Mouse (Mus musculus) T-helper 17 cell (primary cell): Measurements from ENCODE around the gene Gm17657.

Experiments
- in situ Hi-C, 2 experiments: fragments of 300-600 bp; cut with MboI, MseI; formaldehyde crosslinking; loops; 1 replicate in 1 of 2; 2 replicates in 1 of 2; pipeline ENCODE4 v1.15.1; 2025; ENCODE audit warnings: high pct_unique_total_duplicates in 2 of 2

Gene Gm17657

DNA sequence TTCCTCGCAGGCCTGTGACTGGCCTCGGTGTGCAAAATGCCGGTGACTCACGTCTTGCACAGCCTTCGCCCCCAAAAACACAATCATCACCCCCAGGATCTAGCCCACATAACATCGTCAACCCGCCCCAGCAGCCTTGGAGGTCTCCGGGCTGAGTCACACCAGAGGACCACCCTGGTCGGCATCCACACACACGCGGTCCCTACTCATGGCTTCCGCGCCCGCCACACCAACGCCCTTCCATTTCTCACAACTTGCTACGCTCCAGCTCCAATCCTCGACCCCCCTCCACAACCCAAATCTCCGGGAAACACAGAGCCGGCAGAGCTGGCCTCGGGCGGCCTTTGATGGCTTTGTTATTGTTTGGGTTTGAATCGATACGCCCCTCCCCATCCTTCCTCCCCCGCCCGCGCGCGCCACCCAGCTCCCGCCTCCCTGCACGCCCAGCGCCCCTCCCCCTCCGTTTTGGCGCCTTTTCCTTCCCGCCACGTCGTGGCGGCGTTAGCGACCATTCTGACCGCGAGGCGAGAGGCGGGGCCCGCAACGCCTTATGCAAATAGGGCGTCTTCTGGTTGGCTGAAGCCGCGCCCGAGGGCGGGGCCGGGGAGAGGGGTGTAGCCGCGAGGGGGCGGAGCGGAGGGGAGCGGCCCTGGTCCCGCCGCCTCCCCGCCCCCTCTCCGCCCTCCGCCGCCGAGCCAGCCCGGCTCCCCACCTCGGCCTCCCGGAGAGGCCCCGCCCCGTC, 59.3 kb downstream of the Gm17657 start:
- in situ Hi-C loops, result loop anchor here in 1 of 2 experiments (5.0 to 10.0 kb wide), 3 partner anchors 53 to 455 kb away; partner anchors contain the start of gene Srsf3

DNA sequence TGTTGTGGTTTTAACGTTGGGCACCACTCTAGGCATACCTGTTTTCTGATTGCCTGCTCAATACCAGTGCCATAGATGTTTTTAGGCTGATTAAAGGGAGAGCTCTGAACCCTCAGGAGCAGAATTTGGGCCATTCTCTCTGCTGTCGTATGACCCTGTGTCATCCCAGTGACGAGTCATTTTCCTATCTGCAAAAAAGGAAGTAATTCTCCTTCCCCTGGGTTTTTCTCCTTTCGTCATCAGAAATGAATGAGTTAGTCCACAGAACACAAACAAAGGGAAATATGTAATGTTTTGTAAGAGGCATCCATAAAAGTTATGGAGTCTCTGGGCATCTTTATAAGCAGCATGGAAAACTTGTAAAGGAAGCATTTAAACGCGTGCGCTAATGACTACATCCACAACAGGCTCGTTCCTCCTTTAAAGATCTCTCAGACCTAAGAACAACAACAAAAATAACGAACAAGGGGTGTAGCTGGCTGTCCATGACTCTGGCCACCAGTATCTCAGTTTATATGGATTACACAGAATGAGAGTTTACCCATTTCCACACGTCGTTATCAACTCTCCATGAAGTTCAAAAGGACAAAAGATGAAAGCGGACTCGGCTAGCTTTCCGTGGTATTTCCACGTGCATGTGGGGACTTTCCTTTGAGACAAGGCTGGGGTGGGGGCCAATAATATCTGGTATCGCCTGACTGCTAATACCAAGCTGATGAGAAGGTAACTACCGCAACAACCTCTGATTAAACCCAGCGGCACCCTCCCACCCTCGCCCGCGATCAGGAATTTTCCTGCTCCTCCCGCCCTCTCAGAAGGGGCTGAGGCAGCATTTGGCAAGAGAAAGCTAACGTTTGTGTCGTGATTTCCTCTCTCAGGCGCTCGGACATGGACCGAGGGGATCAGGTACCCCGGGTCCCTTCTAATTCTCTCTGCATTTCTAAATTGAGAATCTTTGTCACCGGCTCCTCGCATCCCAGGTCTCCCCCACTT, 60.2 kb downstream of the Gm17657 start:
- in situ Hi-C loops, result no loop called here

DNA sequence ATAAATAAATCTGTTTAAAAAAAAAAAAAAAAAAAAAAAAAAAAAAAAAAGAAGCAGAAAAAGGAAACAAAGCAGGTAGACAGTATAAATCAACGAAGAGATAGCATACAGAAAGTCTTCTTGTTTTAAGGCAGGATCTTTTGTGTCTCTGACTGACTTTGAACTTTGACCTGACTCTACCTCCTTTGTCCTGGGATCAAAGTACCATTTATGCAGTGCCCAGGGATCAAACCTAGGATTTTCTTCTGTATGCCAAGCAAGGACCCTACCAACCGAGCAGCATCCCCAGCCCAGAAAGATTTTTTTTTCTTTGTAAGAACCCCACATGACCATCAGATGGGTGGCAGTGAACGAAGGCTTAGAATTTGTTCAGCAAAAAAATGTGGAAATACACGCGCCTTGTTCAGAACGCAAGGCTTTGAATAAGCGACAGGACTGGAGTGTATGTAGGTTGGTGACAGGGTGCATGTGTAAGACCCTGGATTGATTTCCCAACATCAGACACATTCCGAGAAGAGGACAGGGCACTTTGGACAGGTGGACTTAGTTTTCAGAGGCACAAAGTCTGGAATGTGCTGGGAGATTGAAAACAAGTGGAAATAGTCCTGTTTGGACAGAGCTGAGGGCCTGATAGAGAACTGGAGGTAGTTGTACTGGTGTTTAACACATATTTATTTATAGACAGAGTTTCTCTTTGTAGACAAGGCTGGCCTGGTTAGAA, 61.0 kb downstream of the Gm17657 start:
- in situ Hi-C loops, result no loop called here

DNA sequence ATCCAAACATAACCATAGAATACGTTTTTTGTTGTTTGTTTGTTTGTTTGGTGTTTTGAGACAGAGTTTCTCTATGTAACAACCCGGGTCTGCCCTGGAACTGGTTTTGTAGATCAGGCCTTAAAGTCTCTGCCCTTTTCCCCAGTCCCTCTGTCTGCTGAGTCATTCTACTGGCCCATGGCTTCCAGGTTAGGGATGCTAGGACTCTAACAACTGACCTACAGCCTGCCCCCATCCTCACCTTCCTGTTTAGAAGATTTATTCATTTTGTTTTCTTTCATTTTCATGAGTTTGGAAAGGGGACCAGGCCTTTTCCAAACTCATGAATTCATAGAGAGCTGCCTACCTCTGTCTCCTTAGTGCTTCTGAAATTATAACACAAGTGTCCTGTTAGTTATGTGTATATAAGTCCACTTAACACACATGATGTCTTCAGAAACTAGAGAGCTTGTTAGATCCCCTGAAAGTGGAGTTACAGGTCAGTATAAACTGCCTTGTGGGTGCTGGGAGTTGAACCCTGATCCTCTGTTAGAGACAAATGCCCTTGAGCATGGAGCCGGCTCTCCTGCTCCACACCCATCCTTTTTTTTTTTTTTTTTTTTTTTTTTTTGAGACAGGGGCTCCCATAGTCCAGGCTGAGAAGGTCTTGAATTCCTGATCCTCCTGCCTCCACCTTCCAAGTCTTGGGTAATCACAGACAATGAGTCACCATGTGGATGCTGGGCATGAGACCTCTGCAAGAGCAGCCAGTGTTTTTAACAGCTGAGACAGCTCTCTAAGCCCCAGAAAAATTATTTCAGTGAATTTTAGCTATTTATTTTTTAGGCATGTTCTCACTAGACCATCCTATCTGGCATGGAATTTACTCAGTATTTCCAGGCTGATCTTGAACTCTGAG, 63.9 kb downstream of the Gm17657 start:
- in situ Hi-C loops, result no loop called here

DNA sequence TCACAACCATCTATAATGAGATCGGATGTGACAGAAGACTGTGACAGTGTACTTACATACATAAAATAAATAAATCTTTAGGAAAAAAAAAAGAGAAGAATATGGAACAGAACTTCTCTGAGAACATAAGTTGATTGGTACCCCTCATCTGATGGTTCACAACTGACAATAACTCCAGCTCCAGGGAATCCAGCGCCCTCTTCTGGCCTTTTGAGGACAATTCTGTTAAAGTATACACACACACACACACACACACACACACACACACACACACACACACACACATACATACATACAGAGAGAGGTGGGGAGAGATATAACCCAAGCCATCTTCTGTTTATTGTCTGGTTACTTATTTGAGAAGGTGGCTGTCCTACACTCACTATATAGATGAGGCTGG, 65.0 kb downstream of the Gm17657 start:
- in situ Hi-C loops, result no loop called here

DNA sequence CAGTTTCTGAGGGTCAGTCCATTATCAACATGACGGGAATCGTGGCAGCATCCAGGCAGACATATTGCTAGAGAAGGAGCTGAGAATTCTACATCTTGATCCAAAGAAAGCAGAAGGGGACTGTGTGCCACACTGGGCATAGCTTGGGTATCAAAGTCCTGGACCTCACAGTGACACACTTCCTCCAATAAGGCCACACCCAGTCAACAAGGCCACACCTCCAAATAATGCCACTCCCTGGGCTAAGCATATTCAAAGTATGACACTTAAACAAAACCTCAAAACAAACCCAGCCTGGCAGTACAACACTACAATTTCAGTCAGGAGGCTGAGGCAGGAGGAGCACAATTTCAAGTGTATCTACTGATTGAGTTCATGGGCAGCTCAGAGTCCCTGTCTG, 66.2 kb downstream of the Gm17657 start:
- in situ Hi-C loops, result no loop called here

DNA sequence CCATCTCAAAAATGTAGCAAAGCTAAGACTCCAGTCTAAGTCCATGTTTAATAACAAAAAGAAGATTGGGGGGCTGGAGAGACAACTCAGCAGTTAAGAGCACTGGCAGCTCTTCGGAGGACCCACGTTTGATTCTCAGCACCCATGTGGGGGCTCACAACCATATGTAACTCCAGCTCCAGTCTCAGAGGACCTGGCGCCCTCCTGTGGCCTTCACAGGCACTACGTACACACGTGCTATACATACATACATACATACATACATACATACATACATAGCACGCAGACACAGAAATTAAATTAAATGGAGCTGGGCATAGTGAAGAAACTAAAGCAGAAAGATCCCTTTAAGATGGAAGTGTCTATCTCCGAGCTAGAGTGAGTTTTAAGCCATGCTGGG, 66.8 kb downstream of the Gm17657 start:
- in situ Hi-C loops, result no loop called here

DNA sequence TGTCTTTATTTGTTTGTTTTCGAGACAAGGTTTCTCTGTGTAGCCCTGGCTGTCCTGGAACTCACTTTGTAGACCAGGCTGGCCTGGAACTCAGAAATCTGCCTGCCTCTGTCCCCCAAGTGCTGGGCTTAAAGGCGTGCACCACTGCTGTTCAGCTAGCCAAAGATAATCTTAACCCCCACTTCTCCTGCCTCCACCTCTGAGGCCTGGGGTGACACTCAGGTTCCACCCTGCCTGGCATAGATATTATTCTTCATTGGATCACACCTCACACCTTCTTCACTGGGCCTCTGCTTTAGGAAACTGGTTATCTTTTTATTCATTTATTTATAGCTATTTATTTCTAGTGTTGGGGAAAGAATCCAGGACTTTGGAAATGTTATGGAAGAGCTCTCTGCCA, 69.2 kb downstream of the Gm17657 start:
- in situ Hi-C loops, result no loop called here

DNA sequence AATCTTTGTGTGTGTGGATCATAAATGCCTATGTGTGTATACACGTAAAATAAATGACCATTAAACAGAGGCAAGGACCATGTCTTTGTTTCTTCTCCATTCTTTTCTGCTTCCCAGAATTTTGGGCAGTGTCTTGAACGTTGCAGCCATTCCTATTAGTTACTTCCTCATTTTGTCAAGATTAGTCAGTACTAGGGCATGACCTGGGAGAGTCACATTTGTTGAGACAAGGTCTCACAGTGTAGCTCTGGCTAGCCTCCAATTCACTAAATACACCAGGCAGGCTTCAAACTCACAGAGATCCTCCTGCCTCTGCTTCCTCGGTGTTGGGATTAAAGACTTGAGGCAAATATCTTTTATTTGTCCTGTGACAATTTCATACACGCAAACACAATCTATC, 71.2 kb downstream of the Gm17657 start:
- in situ Hi-C loops, result no loop called here

DNA sequence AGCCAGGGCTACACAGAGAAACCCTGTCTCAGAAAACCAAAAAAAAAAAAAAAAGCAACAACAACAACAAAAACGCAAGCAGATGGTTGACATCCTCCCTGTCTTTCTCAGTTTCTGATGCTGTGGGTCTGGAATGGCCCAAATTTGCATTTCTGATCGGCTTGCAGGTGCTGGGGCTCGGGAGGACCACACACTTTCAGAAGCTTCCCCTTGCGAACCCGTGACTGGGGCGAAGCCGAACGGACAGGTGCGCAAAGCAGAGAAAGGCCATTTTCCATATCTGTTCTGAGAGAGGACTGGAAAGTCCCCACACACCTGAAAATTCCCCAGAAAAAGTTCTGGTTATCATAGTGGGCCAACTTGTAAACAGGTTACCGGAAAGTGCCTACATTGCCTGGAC, 72.1 kb downstream of the Gm17657 start:
- in situ Hi-C loops, result no loop called here

DNA sequence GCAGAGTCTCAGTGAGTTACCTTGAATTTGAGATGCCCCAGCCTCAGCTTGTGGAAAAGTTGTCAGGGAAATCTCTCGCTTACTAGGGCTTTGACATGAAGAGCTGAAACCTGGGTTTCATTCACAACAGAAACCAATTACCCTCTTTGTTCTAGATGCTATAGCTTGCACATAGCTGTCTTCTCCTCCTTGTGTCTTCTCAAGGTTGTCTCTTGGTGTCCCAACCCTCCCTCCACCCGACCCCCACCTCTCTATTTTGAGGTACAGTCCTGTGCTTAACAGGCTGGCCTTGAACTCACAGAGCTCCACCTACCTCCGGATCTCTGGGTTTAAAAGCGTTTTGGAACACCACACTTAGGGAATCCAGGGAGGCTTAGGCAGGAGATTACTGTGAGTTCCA, 73.0 kb downstream of the Gm17657 start:
- in situ Hi-C loops, result no loop called here

DNA sequence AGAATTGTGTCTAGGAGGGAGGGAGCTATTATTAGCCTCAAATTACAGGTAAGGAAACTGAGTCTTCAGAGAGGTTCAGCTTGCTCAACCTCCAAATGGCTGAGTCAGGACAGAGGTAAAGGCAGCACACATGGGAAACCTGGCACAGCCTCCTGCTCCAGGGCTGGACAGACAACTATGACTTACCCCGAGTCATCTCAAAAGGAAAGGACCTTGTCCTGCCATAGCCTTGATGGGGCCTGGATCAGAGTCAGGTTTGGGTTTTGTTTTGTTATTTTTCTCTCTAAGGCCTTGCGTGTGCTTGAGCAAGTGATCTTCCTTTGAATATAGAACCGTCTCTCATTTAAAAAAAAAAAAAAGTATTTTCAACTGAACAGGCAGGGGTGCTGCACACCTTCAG, 74.3 kb downstream of the Gm17657 start:
- in situ Hi-C loops, result no loop called here

DNA sequence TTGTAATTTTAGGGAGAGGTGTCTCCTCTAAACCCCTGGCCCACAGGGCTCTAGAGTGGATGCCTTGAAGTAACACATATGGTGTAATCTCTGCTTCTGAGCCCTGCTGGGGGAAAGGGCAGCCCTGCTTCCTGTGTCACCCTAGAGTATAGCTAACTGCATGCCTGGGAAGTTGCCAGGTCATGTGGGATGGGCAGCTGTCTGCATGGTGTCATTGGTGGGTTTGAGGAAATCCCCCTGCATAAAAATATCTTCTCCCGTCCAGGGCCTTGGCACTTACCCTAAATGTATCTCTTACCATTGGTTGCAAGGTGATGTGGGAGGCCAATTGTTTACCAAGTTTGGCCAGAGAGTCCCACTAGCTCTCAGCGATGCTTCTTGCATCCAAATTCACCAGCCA, 75.4 kb downstream of the Gm17657 start:
- in situ Hi-C loops, result loop anchor here in 1 of 2 experiments (25.0 kb wide), 1 partner anchor 987 kb away; no protein-coding TSS in a partner anchor

DNA sequence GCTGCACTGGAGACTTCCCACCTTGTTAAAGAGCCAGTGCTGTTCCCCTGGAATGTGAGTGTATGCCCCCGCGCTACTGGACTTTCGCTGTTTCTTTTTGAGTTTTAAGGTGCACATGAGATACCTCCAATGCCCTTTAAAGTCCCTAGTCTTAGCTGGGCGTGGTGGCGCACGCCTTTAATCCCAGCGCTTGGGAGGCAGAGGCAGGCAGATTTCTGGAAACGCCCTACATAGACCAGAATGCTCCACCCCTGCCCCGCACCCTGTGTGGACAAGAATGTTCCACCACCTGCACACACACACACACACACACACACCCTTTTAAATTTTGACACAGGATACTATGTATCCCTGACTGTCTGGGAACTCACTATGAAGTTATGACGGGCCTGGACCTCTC, 76.0 kb downstream of the Gm17657 start:
- in situ Hi-C loops, result loop anchor here in 1 of 2 experiments (25.0 kb wide), 1 partner anchor 986 kb away; no protein-coding TSS in a partner anchor
